Mouse (Mus musculus) urinary bladder, postnatal 14 days (tissue): ENCODE results near the gene Lkaaear1.

ENCODE experiments used
- DNase-seq: peaks from one replicate; pipeline ENCODE4 v3.0.0; 2021; ENCODE audit warnings: low spot score

Gene Lkaaear1

DNA sequence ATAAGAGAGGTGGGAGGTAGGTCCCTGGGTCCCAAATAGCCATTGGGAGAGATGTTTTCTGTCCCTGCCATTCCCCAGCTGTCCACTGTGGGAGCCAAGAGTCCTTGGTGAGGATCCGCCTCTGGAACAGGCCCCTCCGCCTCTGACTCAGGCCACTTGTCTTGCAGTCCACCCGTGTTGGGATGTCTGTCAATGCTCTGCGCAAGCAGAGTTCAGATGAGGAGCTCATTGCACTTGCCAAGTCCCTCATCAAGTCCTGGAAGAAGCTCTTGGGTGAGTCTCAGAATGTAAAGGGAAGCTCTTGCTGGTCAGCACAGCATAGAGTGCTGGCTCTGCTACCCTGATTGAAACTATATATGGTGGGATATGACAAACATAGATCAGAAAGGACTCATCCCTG lies 14.9 kb downstream of the Lkaaear1 start:
- DNase-seq = no peak

DNA sequence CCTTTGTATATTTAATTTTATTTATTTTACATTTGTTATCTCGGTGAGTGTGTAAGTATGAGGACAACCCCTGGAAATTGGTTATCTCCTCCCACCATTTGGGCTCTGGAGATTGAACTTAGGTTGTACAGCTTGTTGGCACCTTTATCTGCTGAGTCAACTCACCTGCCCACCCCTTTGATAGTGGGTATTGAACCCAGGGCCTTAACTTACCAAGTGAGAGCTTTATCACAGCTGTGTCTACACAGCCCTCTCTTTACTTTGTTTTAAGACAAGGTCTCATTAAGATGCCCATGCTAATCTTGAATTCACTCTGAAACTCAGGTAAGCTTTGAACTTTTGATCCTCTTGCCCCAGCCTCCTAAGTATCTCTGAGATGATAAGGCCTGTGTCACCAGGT lies 16.3 kb downstream of the Lkaaear1 start:
- no peak for DNase-seq

DNA sequence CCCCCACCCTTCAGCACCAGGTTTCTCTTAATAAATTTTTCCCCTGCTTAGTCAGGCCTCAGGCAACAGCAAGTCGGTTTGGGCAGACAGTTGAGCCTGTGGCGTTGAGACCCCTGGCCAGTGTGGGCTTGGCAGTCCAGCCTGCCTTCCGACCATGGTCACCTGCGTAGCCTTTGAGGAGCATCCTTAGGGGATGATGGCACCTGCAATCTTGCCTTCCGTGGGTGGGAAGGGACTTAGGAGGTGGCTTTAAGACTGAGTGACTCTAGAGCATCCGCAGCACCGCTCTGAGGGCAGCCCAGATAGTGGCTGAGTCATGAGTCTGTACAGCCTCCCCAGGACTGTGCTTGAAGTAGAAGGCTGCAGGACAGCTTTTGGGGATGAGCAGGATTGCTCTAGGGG lies 17.5 kb downstream of the Lkaaear1 start:
- no peak for DNase-seq

DNA sequence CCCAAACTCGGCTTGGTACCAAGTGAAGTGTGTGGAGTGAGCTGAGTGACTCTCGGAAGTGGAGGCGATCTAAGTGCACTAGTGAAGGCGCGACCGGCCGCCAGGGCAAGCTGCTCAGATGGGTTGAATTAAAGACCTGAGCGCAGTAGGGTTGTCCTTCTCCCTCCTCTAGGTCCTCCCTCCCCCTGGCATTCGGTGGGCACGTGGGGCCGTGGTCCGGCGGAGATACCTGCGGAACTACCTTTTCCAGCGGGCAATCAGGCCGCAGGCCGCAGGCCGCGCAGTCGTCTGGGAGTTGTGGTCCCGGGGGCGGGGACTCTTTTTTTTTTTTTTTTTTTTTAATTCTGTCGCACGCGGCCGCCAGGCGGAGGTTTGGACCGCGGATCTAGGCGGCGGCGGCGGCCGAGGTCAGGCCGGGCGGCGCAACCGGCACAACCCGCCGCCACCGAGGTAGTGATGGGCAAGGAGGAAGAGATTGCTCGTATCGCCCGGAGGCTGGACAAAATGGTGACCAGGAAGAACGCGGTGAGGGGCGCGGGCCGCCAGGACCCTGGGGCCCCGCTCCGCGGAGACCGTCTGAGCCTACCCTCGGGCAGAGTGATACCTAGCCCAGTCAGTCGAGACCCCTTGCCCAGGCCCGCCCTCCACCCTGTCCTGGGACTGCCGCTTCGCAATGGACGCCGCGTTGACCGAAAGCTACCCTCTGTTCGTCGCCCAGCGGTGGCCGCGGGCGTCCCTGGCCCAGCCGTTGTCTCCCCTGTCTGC lies 18.1 kb downstream of the Lkaaear1 start, which contains the start of gene Tcea2:
Tcea2 (plus strand) TSS at position 360 of the 765 bp plus-strand sequence.
- peak; percentile 75 for DNase-seq

DNA sequence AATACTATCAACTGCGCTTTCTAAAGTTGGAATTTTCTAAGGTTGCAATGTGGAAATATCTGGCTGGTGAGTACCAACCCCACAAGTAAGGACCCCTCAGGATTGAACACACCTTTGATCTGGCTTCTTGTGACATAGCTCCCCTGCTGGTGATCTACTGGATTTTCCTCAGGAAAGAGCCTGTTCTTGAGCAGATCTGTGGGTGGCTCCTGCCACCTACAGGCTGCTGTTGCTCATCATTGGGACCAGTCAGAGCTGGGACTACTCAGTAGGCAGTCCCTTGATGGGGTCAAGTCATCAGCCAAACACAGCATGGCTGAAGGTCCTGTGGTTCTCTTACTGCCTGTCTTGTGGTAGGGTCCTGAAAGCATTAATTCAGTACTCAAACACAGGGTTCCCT lies 19.5 kb downstream of the Lkaaear1 start:
- peak; percentile 75 for DNase-seq

DNA sequence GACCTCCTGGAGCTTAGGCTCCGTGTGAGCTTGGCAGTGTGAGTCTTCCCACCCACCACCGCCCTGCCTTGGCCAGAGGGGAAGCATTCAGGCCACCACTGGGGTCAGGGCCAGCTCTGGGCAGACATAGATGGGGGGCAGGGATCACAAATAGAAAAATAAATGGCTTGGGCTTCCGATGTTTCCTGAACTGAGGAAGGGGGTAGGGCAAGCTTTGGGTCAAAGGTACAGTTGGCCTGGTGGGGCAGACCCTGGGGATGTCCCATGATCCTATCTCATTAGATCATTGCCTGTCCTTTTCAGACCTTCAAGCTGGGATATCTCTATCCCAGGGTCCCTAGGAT lies 20.5 kb downstream of the Lkaaear1 start:
- no peak for DNase-seq

DNA sequence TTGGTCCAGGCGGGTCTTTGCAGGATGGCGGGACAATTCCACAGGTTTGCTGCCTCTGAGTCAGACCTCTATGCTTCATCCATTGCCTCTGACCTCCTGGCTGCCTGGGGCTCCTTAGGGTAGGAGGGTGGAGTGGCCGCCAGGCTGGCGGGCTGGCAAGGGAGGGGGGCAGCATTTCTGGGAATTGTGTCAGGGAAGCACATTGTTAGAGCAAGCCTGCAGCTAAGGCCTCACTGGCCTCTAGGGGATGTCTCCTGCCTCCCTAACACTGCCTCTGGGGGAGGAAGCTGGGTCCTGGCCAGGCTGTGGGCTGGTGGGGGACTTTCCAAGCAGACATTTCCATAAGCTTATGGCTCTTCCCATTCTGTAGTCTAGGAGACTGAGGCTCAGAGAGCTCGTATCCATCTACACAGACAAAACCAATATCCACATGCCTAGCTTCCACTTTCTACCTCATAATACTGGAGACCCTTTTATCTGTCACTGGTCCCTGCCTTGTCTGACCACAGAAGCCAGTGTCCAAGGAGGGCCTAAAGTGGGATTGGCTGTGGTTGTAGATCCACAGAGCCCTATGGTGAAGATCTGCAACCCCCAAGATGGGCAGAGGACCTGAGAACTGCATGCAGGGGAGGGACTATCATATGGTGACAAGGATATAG lies 21.0 kb downstream of the Lkaaear1 start:
- DNase-seq = no peak

DNA sequence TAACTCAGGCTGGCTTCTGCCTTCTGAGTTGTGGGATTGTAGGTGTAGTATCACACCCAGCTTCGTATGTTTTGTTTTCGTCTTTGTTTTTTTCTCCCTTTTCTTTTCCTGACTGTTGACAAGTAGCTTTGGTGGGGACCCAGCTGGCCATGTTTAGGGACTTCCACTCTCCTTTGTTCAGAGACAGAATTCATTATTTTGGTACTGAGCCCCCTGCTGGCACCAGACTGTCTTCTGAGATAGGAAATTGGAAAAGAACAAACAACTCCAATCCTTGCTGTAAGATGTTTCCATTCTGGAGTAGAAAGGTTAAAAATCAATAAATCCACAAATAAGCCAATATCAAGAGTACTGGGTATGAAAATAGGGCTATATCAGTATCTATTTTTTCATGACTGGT lies 21.8 kb downstream of the Lkaaear1 start:
- DNase-seq = no peak

DNA sequence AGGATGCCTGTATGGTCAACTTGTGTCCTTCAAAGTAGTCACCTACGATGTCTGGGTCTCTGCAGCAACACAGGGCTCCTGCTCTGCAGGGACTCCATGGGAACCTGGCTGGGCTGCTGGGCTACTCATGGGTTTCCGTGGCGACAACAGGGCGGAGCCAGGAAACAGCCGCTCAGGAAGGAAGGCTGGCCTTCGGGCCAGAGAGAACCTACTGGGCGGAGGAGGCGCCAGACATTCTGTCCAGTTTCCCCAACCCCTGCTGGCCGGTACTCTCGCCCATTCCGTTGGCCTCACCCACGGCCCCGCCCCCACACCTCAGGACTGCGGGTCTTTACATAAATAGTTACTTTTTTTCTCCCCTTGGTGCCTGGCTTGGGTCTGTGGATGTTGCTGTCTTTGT lies 22.8 kb downstream of the Lkaaear1 start:
- DNase-seq = peak; percentile 57

DNA sequence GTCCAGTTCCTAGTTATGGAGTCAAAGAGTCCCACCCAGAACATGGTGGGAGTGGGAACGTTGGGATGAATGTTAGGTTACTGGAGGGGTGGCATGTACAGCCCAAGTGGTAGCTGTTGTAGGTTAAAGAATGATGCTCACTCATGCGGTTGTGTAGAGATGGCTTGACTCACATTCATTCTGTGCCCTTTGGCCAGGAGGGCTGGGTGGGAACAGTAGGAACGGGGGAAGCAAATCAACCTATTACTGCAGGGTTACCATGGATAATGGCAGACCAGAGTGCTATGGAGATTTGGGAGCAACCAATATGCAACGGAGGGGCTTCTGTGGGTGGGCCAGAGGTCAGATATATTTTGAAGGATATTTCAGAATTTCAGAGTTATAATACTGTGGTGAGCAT lies 23.3 kb downstream of the Lkaaear1 start:
- no peak for DNase-seq

DNA sequence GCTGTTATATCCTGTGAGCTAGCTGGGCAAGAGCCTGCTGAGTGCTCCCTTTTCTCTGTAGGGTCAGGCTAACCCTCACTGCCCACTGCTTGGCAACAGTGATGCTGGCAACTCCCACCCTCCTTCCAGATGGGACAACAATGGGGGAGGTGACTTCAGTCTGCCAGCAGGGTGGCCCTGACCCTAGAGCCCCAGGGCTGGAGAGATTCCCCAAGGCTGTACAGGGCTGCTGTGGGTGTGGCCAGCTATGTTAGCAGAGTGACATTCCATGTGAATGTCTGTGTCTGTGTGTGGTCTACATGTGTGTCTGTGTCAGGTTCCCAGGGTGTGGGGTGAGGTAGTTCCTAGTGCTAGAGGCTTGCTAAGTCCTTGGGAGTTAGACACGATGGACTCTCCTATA lies 24.7 kb downstream of the Lkaaear1 start:
- DNase-seq = no peak

DNA sequence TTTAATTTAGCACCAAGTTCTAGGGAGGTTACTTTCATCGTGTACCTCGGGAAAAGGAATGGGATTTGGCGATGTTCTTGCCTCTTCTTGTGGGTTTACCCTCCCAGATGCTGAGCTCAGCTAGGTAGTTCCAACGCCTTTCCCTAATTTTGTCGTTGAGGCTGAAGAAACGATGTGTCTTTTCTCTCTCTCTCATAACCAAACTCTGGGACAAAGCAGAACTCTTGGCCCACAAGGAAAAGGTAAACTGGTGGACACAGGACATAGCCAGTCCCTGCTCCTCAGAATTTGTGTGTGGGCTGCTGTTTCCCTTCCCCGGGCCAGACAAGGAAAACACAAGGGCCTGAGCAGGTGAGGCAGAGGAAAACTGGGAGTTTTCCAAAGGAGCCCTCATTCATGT lies 26.3 kb downstream of the Lkaaear1 start:
- no peak for DNase-seq

DNA sequence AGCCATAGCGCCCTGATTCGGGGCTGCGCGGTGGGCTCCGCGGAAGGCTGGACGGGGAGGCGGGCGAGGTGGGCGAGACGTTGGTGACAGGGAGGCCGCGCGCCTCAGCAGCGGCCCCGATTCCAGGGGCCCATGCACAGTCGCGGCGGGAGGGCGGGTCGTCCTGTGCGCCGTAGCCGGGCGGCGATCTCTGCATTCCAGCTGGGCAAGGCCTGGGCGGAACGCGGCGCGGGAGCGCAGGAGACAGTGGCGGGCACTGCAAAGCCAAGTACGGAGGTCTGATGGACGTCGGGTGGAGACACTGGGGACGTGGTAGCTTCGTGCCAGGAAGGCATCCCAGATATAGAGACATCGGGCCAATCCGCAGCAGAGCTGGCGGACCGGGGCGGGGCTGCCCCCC lies 26.9 kb downstream of the Lkaaear1 start, which contains the start of gene Sox18:
Sox18 (minus strand) TSS at position 315 of the 400 bp plus-strand sequence.
- no peak for DNase-seq

DNA sequence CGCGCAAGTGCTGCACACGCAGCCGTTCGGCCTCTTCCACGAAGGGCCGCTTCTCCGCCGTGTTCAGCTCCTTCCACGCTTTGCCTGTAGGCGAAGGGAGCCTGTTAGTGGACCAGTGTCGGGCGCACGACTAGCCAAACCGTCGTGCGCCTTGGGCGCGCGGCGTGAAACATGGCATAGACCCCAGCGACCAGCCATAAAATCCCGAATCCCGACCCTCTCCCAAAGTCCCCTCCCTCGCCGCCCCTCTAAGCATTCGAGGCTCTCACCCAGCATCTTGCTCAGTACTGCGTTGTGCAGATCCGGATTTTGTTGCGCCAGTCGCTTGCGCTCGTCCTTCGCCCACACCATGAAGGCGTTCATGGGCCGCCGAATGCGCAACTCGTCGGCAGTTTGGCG lies 27.3 kb downstream of the Lkaaear1 start:
- no peak for DNase-seq

DNA sequence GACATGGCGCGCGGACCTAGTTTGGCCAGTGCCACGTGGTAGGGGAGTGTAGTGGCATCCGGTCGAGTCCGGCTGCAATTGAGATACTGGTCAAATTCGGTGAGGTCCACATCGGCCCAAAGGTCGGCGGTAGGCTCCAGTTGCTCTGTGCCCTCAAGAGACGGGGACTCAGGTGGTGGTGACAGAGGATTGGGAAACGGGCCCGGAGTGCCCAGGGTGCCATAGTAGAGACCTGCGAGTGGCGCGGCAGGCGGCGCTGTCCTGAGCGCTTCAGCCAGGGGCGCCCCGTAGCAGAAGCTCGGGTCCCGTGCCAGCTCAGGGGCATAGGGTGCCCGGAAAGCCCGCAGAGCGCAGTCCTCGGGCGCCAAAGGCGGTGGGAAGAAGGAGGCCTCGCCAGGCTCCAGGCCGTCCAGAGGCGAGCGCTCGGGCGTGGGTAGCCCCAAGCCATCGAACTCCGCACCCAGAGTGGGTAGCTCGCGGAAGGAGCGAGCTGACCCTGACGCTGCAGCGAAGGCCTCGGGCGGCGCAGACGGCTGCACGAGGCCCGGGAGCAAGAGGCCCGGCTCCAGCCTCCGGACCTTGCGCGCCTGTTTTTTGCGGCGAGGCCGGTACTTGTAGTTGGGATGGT lies 27.8 kb downstream of the Lkaaear1 start:
- no peak for DNase-seq

DNA sequence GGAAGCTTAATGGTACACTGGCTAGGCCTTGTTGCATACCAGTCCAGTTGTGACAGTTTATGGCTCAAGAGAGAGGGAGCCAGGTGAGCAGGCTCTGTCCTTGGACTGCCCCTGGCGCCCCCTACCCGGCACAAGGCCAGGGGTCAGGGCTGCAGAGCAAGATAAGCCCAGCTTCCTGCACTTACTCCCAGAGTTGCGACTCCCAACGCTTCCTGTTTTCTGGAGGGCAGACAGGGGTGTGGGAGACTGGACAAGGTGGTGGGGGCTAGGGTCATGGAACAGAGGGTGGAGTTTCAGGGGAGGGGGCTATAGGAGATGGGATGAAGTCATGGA lies 35.0 kb downstream of the Lkaaear1 start:
- DNase-seq = no peak

DNA sequence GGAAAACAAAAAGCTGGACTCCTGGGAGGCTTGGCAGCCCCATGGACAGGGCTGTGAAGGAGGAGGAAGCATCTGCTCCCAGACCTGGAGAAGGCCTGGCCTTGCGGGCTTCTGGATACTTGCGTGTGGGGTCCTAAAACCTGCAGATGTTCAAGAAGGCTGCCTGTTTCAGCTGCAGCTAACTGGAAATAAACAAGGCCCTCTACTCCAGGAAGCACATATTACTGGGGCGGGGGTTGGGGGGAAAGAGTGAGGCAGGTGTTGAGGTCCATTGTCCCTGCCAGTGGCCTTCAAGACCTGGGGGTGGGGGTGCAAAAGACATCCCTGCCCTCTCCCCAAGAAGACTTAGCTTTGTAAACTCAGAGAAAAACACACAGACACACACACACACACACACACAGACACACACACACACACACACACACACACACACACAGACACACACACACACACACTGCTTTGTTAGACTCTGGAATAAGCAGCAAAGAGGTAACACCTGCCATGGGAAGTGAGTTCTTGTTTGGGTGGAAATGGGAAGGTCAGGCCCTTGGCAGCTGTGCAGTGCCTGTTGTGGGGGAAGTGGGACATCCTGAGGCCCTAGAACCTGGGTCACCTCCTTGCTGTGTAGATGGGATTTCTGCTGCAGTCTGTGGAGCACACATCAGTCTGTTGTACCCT lies 35.5 kb downstream of the Lkaaear1 start:
- no peak for DNase-seq

DNA sequence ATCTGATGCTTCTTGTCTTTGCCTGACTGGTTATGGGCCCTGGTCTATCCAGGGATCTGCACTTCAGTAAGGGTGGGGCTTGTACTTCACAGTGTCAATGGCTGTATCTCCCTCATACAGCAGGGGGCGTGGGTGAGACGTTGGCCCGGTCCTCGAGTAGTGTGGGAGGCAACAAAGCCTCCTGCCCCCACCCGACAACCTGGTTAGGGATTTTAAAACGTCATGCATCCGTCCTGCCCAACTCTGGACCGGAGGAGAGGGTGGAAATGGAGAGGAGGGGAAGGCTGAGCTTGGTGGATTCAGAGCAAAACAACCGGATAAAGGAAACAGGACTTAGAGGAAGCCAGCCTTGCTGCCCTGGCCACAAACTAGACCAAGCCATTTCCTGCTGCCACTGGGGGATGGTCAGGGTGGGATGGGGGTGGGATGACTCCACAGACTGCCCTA lies 38.6 kb downstream of the Lkaaear1 start:
- peak; percentile 79 for DNase-seq

DNA sequence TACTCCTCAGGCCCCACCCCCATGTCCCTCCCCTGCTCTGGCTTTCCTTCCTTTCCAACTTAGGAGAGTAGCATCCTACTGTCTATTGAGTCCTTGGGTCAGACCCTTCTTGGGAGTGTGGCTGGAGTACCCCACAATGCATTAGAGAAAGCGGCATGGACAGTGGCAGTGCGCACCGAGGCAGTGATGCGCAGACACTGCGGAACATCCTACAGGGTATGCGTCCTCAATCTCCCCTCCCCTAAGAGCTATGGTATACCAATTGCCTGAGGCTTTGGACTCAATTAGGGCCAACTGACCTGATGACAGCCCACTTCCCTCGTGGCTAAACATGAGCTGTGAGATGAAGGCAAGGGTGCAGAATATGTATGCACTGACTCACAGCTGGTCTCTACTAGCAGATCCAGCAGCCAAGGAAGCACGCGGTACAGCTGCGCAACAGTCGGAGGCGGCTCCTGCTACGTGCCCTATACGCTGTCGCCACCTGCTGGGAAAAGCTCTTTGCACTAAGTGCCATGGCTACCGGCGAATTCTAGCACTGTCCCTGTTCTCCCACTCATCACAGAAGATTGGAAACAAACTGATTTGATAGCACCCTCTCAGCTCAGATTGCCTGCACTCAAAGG lies 39.2 kb downstream of the Lkaaear1 start:
- peak; percentile 63 for DNase-seq

DNA sequence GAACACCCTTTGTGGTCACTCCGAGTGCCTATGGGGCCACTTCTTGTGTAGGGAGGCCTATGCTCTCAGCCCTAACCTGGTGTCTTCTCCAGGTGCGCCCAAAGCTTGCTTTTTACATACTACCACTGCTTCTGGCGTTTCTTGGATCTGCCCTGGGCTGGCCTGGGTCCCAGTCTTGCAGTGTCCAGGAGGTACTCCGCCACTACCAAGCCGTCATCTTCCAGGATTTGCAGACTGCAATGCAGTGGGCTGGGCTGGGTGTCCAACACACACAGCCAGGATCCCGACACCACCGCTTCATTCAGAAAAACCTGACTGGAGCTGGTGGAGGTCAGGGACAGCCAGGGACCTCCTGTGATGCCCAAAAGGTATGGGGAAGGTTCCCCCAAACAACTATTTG lies 39.7 kb downstream of the Lkaaear1 start:
- no peak for DNase-seq

DNA sequence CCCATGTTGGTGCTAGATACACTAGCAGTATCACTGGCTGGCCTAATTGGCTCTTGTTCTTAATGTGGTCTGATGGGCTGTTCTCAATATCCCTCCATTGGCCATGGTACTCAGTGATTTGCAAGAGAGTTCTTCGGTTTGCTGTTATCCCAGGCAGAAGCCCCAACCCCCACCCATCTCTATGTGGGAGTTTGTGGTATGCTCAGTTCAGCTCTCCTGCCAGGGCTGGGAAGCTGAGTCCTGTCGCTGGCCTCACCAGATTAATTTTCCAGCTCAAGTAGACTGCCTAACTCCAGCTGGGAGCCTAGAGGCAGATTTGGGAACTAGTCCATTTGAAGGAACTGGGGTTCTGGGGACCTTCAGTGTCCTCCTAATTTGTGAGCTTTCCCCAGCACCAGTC lies 40.8 kb downstream of the Lkaaear1 start:
- DNase-seq = no peak

DNA sequence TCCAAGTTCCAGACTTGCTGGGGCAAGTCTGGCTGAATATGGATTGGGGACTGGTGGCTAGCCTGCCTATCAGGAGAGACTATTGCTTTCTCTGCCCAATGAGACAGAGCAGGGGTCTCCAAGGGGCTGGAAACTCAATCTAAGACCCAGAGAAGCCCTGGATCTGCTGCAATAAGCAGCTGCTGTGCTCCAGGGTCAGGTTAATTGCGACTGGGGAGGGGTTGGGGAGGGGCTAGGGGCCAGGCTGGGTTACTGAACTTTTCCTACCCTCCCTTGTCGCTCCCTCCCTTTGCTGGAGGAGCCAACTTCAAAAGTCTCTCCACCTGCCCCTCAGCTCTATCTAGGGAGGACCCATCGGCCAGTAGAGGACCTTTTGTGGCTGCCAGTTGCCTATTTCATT lies 41.5 kb downstream of the Lkaaear1 start, which contains the start of gene Gm29797:
Gm29797 (plus strand) TSS at position 301 of the 400 bp plus-strand sequence.
- DNase-seq = no peak
